Mouse (Mus musculus) stomach, embryonic 15.5 days (tissue): ENCODE data around the gene Vezf1. TPM values are rescaled to one million over a fixed set of nuclear protein-coding genes. Genes with fewer than 3 reads are reported as not detected.

Source experiments
- ATAC-seq: fragments of 200-750 bp; cut with Nextera tagmentation; 2 replicates; pipeline ENCODE4 v1.8.0; 2017; ENCODE audit warnings: low read depth, moderate number of reproducible peaks, moderate TSS enrichment; ENCODE audit not compliant: insufficient read depth, low FRiP score
- H3K27ac ChIP-seq: fragments of 300-500 bp; sonication (generic); 2 replicates; pipeline ENCODE4 v1.5.1; 2015; ENCODE audit warnings: mild to moderate bottlenecking, inconsistent platforms
- H3K27me3 ChIP-seq: fragments of 300-500 bp; sonication (generic); replicated peaks from 2 replicates; pipeline ENCODE4 v1.6.1; 2015; ENCODE audit warnings: inconsistent platforms
- H3K36me3 ChIP-seq: fragments of 300-500 bp; sonication (generic); 2 replicates; pipeline ENCODE4 v1.6.1; 2015; ENCODE audit warnings: inconsistent platforms
- H3K4me1 ChIP-seq: fragments of 300-500 bp; sonication (generic); 2 replicates; pipeline ENCODE4 v1.6.1; 2015; ENCODE audit warnings: inconsistent platforms
- H3K4me2 ChIP-seq: fragments of 300-500 bp; sonication (generic); 2 replicates; pipeline ENCODE4 v1.6.1; 2015; ENCODE audit warnings: mild to moderate bottlenecking, inconsistent platforms
- H3K4me3 ChIP-seq: fragments of 300-500 bp; sonication (generic); replicated peaks from 2 replicates; pipeline ENCODE4 v1.5.1; 2015; ENCODE audit warnings: inconsistent platforms
- H3K9ac ChIP-seq: fragments of 300-500 bp; sonication (generic); 2 replicates; pipeline ENCODE4 v1.6.1; 2015; ENCODE audit warnings: inconsistent platforms
- H3K9me3 ChIP-seq: fragments of 300-500 bp; sonication (generic); 2 replicates; pipeline ENCODE4 v1.6.1; 2016; ENCODE audit warnings: inconsistent platforms
- WGBS: fragments of 180-500 bp; shearing (Covaris S2); methylation state at CpG from one replicate; pipeline ENCODE4 v1.1.7; 2015; 5-methylcytosine and 5-hydroxymethylcytosine counted together
- polyA plus RNA-seq: library from polyadenylated mRNA; unstranded; fragments of >200 nt; fragmentation: Nextera tagmentation; extraction: Ambion mirVana; gene quantifications from 2 replicates; pipeline ENCODE4 v1.2.1, GENCODE M21; 2015

The Vezf1 gene
- polyA plus RNA-seq = 34.0 and 35.1 TPM in 2 replicates

DNA sequence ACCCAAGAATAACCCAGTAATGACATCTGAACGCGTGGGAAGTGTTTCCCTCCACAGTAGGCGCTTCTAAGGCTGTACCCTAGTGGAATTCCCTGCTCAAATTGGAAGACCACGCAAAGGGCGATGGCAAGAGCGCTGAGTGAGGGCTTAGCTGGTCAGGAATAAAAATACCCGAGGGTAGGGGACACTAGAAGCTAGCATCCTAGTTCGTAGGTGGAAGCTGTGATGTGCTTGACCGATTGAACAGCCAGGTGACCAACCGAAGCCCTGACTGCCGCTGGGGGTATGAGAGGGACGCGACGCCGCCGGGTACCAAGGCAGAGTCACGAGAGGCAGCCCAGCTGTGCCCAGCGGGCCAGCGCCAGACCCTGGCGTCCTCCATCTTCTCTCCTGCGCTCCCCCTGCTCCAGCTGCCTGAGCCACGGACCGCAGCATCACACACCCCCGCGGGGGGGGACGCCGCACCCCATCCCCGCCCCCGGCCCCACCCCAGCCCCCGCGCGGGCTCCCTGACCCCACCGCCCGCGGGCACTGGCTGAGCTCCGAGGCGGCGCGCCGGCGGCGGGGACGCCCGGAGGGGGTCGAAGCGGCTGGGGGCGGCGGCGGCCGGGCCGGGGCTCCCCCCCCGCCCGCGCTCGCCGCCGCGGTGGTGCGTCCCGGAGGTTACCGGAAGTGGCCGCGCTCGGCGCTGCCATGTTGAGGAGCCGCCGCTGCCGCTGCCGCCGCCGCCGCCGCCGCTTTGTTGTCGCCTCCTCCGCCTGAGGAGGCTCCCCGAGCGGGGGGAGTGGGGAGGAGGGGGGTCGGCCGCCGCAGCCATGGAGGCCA lies at the start of gene Vezf1:
Vezf1 (plus strand) TSS at position 694 of the 825 bp plus-strand sequence.
- H3K9ac ChIP-seq = peak within 1 kb of the TSS; percentile 91
- H3K4me1 ChIP-seq = peaks cover 18% of the 10 kb centered on the region
- peak within 1 kb of the TSS; percentile 98 for H3K27ac ChIP-seq
- H3K36me3 ChIP-seq = no peaks in the 10 kb centered on the region
- under 1% methylated on average over 38 of the region's 81 CpGs for WGBS
- H3K27me3 ChIP-seq = no peaks in the 10 kb centered on the region
- peak; percentile 84 for ATAC-seq
- H3K4me2 ChIP-seq = peak within 1 kb of the TSS; percentile 67
- H3K4me3 ChIP-seq = peak within 1 kb of the TSS; percentile 97
- H3K9me3 ChIP-seq = no peaks in the 10 kb centered on the region

DNA sequence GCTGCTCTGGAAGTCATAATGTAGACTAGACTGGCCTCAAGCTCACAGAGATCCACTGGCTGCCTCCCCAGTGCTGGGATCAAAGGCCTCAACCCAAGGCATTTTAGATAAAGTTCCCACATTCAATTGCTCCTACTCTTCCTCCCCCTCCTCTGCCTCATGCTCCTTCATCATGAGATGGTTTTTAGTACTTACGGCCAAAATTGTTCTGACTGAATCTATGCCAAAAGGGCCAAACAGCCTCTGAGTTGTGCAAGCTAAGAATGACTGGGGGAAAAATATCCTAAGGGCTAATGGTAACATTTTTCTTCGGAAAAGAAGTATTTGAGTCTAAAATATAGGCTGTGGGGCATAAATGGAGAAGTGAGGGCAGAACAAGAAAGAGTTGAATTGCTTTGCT lies 44.1 kb upstream of the Vezf1 start:
- H3K27me3 ChIP-seq = no peaks in the 10 kb centered on the region
- no peaks in the 10 kb centered on the region for H3K36me3 ChIP-seq
- H3K9me3 ChIP-seq = no peaks in the 10 kb centered on the region
- 74% methylated on average over 2 of the region's 2 CpGs for WGBS
- ATAC-seq = no peak
- no peak overlapping the region for H3K27ac ChIP-seq
- no peaks in the 10 kb centered on the region for H3K4me1 ChIP-seq
- no peak overlapping the region for H3K4me3 ChIP-seq
- H3K4me2 ChIP-seq = no peak overlapping the region
- no peak overlapping the region for H3K9ac ChIP-seq

DNA sequence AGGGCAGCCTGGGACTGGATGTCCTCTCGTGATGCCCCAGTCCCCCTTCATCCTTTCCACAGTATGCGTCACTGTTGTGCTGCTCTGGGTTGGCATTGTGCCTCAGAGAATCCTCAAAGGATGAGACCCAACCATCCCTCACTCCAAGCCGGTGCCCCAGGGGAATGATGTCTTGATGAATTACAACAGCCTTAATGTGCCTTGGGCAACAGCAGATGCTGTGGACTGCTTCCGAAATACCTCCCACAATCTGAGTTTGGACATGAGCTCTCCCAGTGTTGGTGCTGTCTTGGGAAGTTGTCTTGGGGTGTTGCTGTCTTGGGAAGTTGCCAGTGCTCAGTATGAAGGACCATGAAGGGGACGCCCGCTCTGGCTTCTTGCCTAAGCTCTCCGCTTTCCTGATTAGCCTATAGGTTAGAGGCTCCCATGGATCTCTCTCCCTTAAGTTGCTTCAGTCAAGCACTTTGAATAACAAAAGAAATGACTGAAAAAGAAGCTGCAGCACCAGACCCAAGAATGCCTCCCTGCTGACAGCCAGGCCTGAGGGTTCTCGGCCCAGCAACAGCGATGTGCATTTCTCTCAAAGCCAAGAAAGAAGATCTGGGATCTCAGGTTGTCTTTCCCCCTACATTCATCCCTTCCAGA lies 40.6 kb upstream of the Vezf1 start:
- H3K36me3 ChIP-seq = no peaks in the 10 kb centered on the region
- H3K27me3 ChIP-seq = no peaks in the 10 kb centered on the region
- no peaks in the 10 kb centered on the region for H3K4me1 ChIP-seq
- H3K9me3 ChIP-seq = no peaks in the 10 kb centered on the region
- no peak overlapping the region for H3K9ac ChIP-seq
- no peak overlapping the region for H3K4me2 ChIP-seq
- no peak overlapping the region for H3K27ac ChIP-seq
- WGBS = 72% methylated on average over 9 of the region's 9 CpGs
- no peak overlapping the region for H3K4me3 ChIP-seq
- ATAC-seq = no peak

DNA sequence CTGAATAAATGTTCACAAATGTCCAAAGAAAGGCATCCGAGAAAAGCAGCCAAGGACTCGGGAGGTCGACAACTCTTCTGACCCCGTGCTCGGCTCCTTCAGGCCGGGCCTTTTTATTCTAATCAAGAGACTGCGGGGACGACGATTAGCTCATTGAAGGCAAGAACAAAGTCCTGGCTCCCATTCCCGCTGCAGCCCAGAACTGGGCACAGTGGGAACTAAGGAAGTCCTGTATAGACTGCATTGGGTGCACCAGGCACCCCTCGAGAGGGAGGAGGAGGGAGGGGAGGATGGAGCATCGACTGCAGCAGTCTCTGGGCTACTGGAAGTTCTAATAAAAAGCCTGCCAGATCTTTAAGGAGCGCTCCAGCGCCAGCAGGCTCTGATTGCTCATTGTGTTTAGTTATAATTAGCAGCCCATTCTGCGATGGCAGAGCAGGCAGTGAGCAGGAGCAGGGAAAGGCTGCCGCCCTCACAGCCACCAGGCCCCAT lies 39.8 kb upstream of the Vezf1 start:
- 31% methylated on average over 16 of the region's 16 CpGs for WGBS
- H3K4me3 ChIP-seq = no peak overlapping the region
- no peaks in the 10 kb centered on the region for H3K9me3 ChIP-seq
- no peak overlapping the region for H3K27ac ChIP-seq
- no peak overlapping the region for H3K9ac ChIP-seq
- no peak overlapping the region for H3K4me2 ChIP-seq
- H3K27me3 ChIP-seq = no peaks in the 10 kb centered on the region
- H3K4me1 ChIP-seq = no peaks in the 10 kb centered on the region
- ATAC-seq = no peak
- no peaks in the 10 kb centered on the region for H3K36me3 ChIP-seq

DNA sequence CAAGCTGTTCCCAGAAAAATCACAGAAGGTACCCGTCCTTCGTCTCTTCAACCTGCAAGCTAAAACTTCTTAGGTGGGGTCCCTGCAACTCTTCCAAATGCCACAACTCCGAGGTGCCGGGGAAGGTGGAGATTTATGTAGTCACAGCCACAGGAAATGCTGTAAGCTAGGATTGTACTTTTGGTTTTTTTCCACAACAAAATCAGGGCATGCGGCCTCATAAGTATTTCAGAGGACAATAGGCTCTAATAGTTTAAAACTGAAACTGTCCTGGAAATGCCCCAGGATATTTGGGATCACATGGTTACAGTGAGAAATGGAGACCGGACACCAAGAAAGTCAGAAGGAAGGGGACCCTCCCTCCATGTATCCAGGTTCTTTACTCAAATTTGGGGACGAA lies 37.9 kb upstream of the Vezf1 start:
- Histone ChIP-seq H3K4me2 (no peak overlapping the region), H3K27ac (no peak overlapping the region), H3K9me3 (no peaks in the 10 kb centered on the region), H3K4me3 (no peak overlapping the region), H3K27me3 (no peaks in the 10 kb centered on the region), H3K36me3 (no peaks in the 10 kb centered on the region), H3K4me1 (no peaks in the 10 kb centered on the region), H3K9ac (no peak overlapping the region)
- no peak for ATAC-seq
- 76% methylated on average over 7 of the region's 7 CpGs for WGBS

DNA sequence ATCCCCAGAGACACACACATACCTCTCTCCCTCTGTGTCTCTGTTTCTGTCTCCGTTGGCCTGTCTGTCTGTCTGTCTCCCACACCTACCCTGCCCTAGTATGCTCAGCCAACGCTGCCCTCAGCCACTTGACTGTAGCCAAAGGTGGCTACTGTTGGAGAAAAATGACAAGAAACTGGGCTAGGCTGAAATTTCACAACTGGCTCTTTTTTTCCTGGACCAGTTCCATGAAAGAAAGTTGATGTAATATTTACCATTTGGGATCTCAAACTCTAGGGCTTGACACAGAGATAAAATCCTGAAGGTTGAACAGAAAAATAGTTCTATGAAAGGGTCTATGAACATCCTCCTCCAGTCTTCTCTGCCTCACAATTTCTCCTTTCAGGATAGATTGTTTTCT lies 37.2 kb upstream of the Vezf1 start:
- Histone ChIP-seq H3K9ac (no peak overlapping the region), H3K27ac (no peak overlapping the region), H3K36me3 (no peaks in the 10 kb centered on the region), H3K4me2 (no peak overlapping the region), H3K4me3 (no peak overlapping the region), H3K27me3 (no peaks in the 10 kb centered on the region), H3K4me1 (no peaks in the 10 kb centered on the region), H3K9me3 (no peaks in the 10 kb centered on the region)
- ATAC-seq = no peak
- 82% methylated on average over 2 of the region's 2 CpGs for WGBS

DNA sequence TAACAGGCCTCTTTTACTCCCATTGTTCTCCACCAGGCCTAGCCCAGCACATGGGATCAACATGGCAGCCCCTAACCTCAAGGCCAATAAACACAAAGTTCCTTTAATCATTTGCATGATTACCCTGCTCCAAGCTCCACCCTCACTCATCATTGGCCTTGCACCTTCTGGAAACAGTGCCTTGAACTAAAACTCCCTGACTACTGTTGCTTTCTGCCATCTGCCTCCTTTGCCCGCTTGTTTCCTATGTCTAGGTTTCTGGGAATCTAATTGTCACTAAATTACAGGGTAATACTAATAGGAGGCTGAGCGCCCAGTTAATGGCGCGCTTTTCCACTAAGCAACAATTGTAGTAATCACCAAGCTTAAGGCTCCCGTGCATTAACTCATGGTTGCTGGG lies 36.3 kb upstream of the Vezf1 start:
- no peaks in the 10 kb centered on the region for H3K27me3 ChIP-seq
- no peak overlapping the region for H3K9ac ChIP-seq
- no peaks in the 10 kb centered on the region for H3K4me1 ChIP-seq
- H3K4me3 ChIP-seq = no peak overlapping the region
- H3K27ac ChIP-seq = no peak overlapping the region
- no peak overlapping the region for H3K4me2 ChIP-seq
- no peak for ATAC-seq
- no peaks in the 10 kb centered on the region for H3K36me3 ChIP-seq
- 90% methylated on average over 5 of the region's 5 CpGs for WGBS
- H3K9me3 ChIP-seq = no peaks in the 10 kb centered on the region

DNA sequence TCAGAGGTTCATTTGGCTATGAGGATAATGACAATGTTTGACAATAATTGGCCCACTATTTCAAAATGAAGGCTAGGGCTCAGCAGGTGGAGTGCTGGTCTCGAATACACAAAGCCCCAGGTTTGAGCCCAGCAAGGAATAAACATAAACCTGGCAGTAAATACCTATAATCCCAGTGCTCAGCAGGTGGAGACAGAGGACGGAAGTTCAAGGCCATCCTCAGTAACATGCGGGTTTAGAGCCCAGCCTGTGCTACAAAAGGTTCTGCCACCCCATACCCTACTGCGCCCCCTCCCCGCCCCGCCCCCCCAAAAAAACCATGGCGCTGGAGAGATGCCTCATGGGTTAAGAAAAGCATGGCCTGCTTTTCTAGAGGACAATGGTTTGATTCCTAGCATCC lies 32.1 kb upstream of the Vezf1 start:
- no peak overlapping the region for H3K4me3 ChIP-seq
- no peaks in the 10 kb centered on the region for H3K27me3 ChIP-seq
- ATAC-seq = no peak
- H3K27ac ChIP-seq = no peak overlapping the region
- no peaks in the 10 kb centered on the region for H3K36me3 ChIP-seq
- WGBS = 72% methylated on average over 7 of the region's 7 CpGs
- no peak overlapping the region for H3K9ac ChIP-seq
- H3K9me3 ChIP-seq = no peaks in the 10 kb centered on the region
- H3K4me2 ChIP-seq = no peak overlapping the region
- no peaks in the 10 kb centered on the region for H3K4me1 ChIP-seq

DNA sequence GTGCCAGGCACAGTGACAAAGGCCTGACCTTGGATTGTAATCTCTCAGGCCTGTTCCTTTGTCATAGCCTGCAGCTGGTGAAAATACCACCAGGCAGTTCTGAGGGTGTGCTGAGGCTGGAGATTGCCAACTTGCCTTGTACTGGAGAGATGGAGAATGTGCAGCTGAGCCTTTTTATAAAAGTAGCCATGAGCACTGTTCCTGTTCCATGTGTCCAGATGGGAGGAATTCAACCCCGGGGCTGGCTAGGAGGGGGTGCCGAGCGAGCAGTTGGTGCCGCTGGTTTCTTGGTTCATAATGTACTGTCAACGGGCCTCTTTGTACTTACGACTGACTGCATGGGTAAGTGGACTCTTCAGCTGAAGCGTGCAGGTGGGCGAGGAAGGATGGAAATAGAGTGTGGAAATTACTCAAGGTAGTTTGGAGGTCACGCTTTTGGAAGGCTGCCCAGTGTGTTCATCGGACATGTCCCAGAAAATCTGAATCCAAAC lies 31.3 kb upstream of the Vezf1 start:
- 77% methylated on average over 10 of the region's 10 CpGs for WGBS
- no peak for ATAC-seq
- H3K4me3 ChIP-seq = no peak overlapping the region
- H3K27me3 ChIP-seq = no peaks in the 10 kb centered on the region
- no peaks in the 10 kb centered on the region for H3K9me3 ChIP-seq
- no peak overlapping the region for H3K27ac ChIP-seq
- no peaks in the 10 kb centered on the region for H3K36me3 ChIP-seq
- H3K4me2 ChIP-seq = no peak overlapping the region
- no peaks in the 10 kb centered on the region for H3K4me1 ChIP-seq
- H3K9ac ChIP-seq = no peak overlapping the region

DNA sequence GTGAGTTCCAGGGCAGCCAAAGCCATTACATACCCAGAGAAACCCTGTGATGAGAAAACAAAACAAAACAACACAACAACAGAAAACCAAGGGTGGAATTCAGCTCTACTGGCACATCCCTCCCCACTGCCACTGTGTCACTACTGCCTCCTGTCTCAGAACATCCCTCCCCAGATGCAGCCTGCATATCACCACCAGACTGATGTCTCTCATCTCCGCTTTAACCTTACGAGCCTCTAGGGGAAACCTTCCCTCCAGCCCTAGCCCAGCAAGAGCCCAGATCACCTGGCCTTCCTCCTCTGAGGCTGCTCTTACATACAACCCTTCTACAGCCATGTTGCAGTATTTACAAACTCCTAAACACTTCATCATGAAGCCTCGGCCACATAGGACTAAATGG lies 30.7 kb upstream of the Vezf1 start:
- WGBS = 75% methylated on average over 3 of the region's 3 CpGs
- Histone ChIP-seq H3K36me3 (no peaks in the 10 kb centered on the region), H3K27ac (no peak overlapping the region), H3K9ac (no peak overlapping the region), H3K4me2 (no peak overlapping the region), H3K27me3 (no peaks in the 10 kb centered on the region), H3K4me1 (no peaks in the 10 kb centered on the region), H3K9me3 (no peaks in the 10 kb centered on the region), H3K4me3 (no peak overlapping the region)
- ATAC-seq = no peak

DNA sequence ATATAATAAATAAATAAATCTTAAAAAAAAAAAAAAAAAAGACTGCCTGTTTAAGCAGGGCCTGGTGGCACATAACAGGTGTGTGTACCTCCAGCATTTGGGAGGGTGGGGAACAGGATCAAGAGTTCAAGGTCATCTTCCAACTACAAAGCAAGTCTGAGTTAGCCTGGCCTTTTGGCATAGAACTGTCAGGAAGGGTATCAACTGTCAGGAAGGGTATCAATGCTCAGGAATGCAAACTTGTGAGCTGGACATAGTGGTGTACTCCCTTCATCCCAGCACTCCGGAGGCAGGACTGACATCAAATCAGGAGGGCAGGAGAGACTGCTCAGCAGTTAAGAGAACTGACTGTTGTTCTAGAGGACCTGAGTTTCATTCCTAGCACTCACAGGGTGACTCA lies 29.0 kb upstream of the Vezf1 start:
- no peaks in the 10 kb centered on the region for H3K4me1 ChIP-seq
- H3K27ac ChIP-seq = no peak overlapping the region
- no peaks in the 10 kb centered on the region for H3K27me3 ChIP-seq
- no peak overlapping the region for H3K9ac ChIP-seq
- H3K4me2 ChIP-seq = no peak overlapping the region
- H3K4me3 ChIP-seq = no peak overlapping the region
- H3K36me3 ChIP-seq = no peaks in the 10 kb centered on the region
- no peak for ATAC-seq
- no peaks in the 10 kb centered on the region for H3K9me3 ChIP-seq
- 88% methylated on average over 1 of the region's 1 CpGs for WGBS

DNA sequence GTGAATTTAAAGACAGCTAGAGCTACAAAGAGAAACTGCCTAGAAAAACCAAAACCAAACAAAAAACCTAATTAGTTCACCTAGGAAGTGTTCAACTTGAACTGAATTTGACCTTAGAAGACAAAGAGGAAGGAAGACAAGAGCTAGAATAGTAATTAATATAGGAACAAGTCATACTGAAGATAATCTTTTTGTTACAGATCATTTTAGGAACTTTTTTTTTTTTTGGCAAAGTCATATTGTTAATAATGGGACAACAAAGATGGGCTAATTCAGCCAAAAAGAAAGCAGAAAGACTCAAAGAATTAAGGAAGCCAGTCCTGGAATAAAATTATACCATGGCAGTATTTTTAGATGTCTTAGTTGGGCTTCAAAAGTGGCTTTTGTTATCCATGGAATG lies 23.8 kb upstream of the Vezf1 start:
- H3K4me1 ChIP-seq = peaks cover 14% of the 10 kb centered on the region
- H3K27ac ChIP-seq = no peak overlapping the region
- H3K9ac ChIP-seq = no peak overlapping the region
- no peaks in the 10 kb centered on the region for H3K9me3 ChIP-seq
- H3K27me3 ChIP-seq = no peaks in the 10 kb centered on the region
- H3K4me3 ChIP-seq = no peak overlapping the region
- H3K4me2 ChIP-seq = no peak overlapping the region
- no peak for ATAC-seq
- H3K36me3 ChIP-seq = no peaks in the 10 kb centered on the region
